Mouse (Mus musculus) ES-Bruce4 (cell line): ENCODE data around the gene Mapk8ip2.

ENCODE experiments used
- CTCF ChIP-seq: IDR thresholded peaks from one replicate; pipeline ENCODE4 v1.8.1; 2011; ENCODE audit warnings: low read depth, low read length
- POLR2A ChIP-seq: IDR thresholded peaks from one replicate; pipeline ENCODE4 v1.8.1; 2011; ENCODE audit warnings: low read length; ENCODE audit not compliant: insufficient read depth

DNA sequence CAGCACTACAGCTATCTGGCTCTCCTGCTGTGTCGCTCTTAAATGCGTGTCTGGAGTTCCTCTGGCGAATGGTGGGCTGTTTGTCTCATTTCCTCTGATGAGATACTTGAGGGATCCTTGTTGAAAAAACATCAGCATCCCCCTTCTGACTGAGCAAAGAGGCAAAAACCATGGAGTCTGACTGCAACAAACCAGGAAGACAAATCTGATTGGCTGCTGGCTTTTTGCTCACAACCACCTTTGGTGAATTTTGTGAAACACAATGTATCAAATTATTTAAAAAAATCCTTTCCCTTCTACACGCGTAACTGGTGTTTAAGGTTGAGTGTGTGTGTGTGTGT is 22.7 kb downstream of the Mapk8ip2 start:
- TF ChIP-seq CTCF (no peak), POLR2A (no peak)
